Mouse (Mus musculus) neural tube, embryonic 15.5 days (tissue): ENCODE measurements around the gene Odf2l. TPM values are rescaled to one million over a fixed set of nuclear protein-coding genes. Genes with fewer than 3 reads are reported as not detected.

Experiments used
- ATAC-seq: fragments of 200-750 bp; cut with Nextera tagmentation; 2 replicates; pipeline ENCODE4 v1.8.0; 2017; ENCODE audit warnings: mild to moderate bottlenecking, moderate TSS enrichment, moderate library complexity; ENCODE audit not compliant: low FRiP score
- H3K27ac ChIP-seq: fragments of 300-500 bp; sonication (generic); replicated peaks from 2 replicates; pipeline ENCODE4 v1.5.1; 2015; ENCODE audit warnings: mild to moderate bottlenecking, inconsistent platforms
- H3K27me3 ChIP-seq: fragments of 300-500 bp; sonication (generic); replicated peaks from 2 replicates; pipeline ENCODE4 v1.6.1; 2015; ENCODE audit warnings: inconsistent platforms
- H3K36me3 ChIP-seq: fragments of 300-500 bp; sonication (generic); 2 replicates; pipeline ENCODE4 v1.6.1; 2015; ENCODE audit warnings: inconsistent platforms
- H3K4me1 ChIP-seq: fragments of 300-500 bp; sonication (generic); 2 replicates; pipeline ENCODE4 v1.6.1; 2015; ENCODE audit warnings: inconsistent platforms
- H3K4me2 ChIP-seq: fragments of 300-500 bp; sonication (generic); 2 replicates; pipeline ENCODE4 v1.6.1; 2015; ENCODE audit warnings: inconsistent platforms, mild to moderate bottlenecking, moderate library complexity
- H3K4me3 ChIP-seq: fragments of 300-500 bp; sonication (generic); replicated peaks from 2 replicates; pipeline ENCODE4 v1.5.1; 2015; ENCODE audit warnings: mild to moderate bottlenecking, inconsistent platforms
- H3K9ac ChIP-seq: fragments of 300-500 bp; sonication (generic); replicated peaks from 2 replicates; pipeline ENCODE4 v1.6.1; 2015; ENCODE audit warnings: mild to moderate bottlenecking, inconsistent platforms
- H3K9me3 ChIP-seq: fragments of 300-500 bp; sonication (generic); replicated peaks from 2 replicates; pipeline ENCODE4 v1.6.1; 2016; ENCODE audit warnings: inconsistent platforms
- WGBS: fragments of 180-500 bp; shearing (Covaris S2); methylation state at CpG from one replicate; pipeline ENCODE4 v1.1.7; 2015; ENCODE audit warnings: mixed read lengths; 5-methylcytosine and 5-hydroxymethylcytosine counted together
- polyA plus RNA-seq: library from polyadenylated mRNA; unstranded; fragments of >200 nt; fragmentation: Nextera tagmentation; extraction: Ambion mirVana; gene quantifications from 2 replicates; pipeline ENCODE4 v1.2.1, GENCODE M21; 2015

Odf2l gene
- polyA plus RNA-seq, 1 experiment from 2014 or later: 10.2 TPM

GRCm38 (mm10) chr3:145143856-145144255 lies 25.5 kb downstream of the Odf2l start:
- H3K27me3 ChIP-seq: no peaks in the 10 kb centered on the region
- no peak overlapping the region for H3K9ac ChIP-seq
- H3K9me3 ChIP-seq: no peaks in the 10 kb centered on the region
- 91% methylated on average over 10 of the region's 10 CpGs for WGBS
- no peak overlapping the region for H3K27ac ChIP-seq
- ATAC-seq: no peak
- no peaks in the 10 kb centered on the region for H3K4me1 ChIP-seq
- H3K4me2 ChIP-seq: no peak overlapping the region
- H3K4me3 ChIP-seq: no peak overlapping the region
- peaks cover 8% of the 10 kb centered on the region; the same call in 1 of the 2 replicates for H3K36me3 ChIP-seq

GRCm38 (mm10) chr3:145146871-145147270 lies 28.5 kb downstream of the Odf2l start:
- Histone ChIP-seq H3K4me2 (no peak overlapping the region), H3K9ac (no peak overlapping the region), H3K27ac (no peak overlapping the region), H3K4me3 (no peak overlapping the region), H3K9me3 (no peaks in the 10 kb centered on the region), H3K36me3 (peaks cover 11% of the 10 kb centered on the region; the same call in 1 of the 2 replicates), H3K27me3 (no peaks in the 10 kb centered on the region), H3K4me1 (no peaks in the 10 kb centered on the region)
- ATAC-seq: no peak
- 87% methylated on average over 9 of the region's 9 CpGs for WGBS

DNA sequence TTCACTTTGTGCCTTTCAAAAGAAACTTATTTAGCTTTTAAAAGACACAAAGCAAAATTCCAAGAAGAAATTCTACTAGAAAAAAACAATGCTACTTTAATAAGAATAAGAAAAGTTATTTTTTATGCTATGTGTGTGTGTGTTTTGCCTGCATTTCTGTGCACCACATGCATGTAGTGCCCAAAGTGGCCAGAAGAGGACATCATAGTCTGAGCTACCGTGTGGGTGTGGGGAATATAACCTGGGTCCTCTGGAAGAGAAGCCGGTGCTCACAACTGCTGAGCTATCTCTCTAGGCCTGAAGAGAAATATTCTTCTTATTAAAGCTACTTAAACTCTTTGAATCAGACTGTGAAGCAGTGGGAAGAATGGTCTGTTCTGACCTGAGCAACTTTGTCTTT lies 29.1 kb downstream of the Odf2l start:
- H3K27me3 ChIP-seq: no peaks in the 10 kb centered on the region
- peaks cover 11% of the 10 kb centered on the region; the same call in 1 of the 2 replicates for H3K36me3 ChIP-seq
- no peak overlapping the region for H3K4me3 ChIP-seq
- no peak overlapping the region for H3K27ac ChIP-seq
- H3K4me2 ChIP-seq: no peak overlapping the region
- no peaks in the 10 kb centered on the region for H3K4me1 ChIP-seq
- WGBS: 85% methylated on average over 2 of the region's 2 CpGs
- no peak overlapping the region for H3K9ac ChIP-seq
- H3K9me3 ChIP-seq: no peaks in the 10 kb centered on the region
- no peak for ATAC-seq

- H3K4me1 ChIP-seq: no peaks in the 10 kb centered on the region
- H3K4me2 ChIP-seq: no peak overlapping the region
- no peak overlapping the region for H3K27ac ChIP-seq
- no peak overlapping the region for H3K9ac ChIP-seq
- no peaks in the 10 kb centered on the region for H3K9me3 ChIP-seq
- no peak for ATAC-seq
- H3K4me3 ChIP-seq: no peak overlapping the region
- peaks cover 11% of the 10 kb centered on the region; the same call in 1 of the 2 replicates for H3K36me3 ChIP-seq
- no peaks in the 10 kb centered on the region for H3K27me3 ChIP-seq
Measured at GRCm38 (mm10) chr3:145147952-145148351, 29.6 kb downstream of the Odf2l start.

- no peaks in the 10 kb centered on the region for H3K4me1 ChIP-seq
- H3K9ac ChIP-seq: no peak overlapping the region
- no peak overlapping the region for H3K4me2 ChIP-seq
- H3K4me3 ChIP-seq: no peak overlapping the region
- H3K27ac ChIP-seq: no peak overlapping the region
- 94% methylated on average over 7 of the region's 7 CpGs for WGBS
- H3K9me3 ChIP-seq: no peaks in the 10 kb centered on the region
- H3K36me3 ChIP-seq: peaks cover 18% of the 10 kb centered on the region; the same call in 1 of the 2 replicates
- no peaks in the 10 kb centered on the region for H3K27me3 ChIP-seq
- ATAC-seq: no peak
Measured at GRCm38 (mm10) chr3:145151092-145151491, 32.7 kb downstream of the Odf2l start.

- WGBS: 56% methylated on average over 7 of the region's 7 CpGs
- H3K4me1 ChIP-seq: no peaks in the 10 kb centered on the region
- H3K9me3 ChIP-seq: no peaks in the 10 kb centered on the region
- H3K4me2 ChIP-seq: no peak overlapping the region
- ATAC-seq: no peak
- peaks cover 14% of the 10 kb centered on the region; the same call in 1 of the 2 replicates for H3K36me3 ChIP-seq
- no peak overlapping the region for H3K9ac ChIP-seq
- H3K4me3 ChIP-seq: no peak overlapping the region
- H3K27me3 ChIP-seq: no peaks in the 10 kb centered on the region
- H3K27ac ChIP-seq: no peak overlapping the region
Measured at GRCm38 (mm10) chr3:145151933-145152332, 33.5 kb downstream of the Odf2l start.

DNA sequence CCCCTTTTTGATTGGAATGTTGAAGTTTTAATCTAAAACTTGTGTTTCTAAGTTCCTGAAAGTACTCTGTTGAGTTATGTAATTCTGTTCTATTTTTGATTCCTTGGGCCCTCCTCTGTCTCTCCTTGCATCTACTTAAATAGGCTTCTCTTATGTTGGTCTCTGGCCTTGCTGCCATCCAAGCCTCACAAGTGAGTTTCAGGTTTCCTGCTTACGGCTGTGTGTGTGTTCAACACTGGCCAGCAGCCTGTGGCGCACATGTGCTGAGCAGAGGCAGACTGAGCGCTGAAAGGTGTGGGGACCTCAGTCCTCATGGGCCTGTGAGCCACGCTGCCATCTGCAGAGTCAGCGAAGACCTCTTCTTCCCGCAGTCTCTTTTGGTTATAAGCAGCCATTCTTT lies 38.5 kb downstream of the Odf2l start:
- WGBS: 91% methylated on average over 6 of the region's 6 CpGs
- no peak overlapping the region for H3K4me2 ChIP-seq
- H3K27me3 ChIP-seq: no peaks in the 10 kb centered on the region
- no peak overlapping the region for H3K4me3 ChIP-seq
- ATAC-seq: no peak
- H3K36me3 ChIP-seq: 0 out of 2 replicates have a peak, but pooled peaks cover 7% of the 10 kb centered on the region
- no peaks in the 10 kb centered on the region for H3K4me1 ChIP-seq
- no peaks in the 10 kb centered on the region for H3K9me3 ChIP-seq
- no peak overlapping the region for H3K27ac ChIP-seq
- H3K9ac ChIP-seq: no peak overlapping the region

DNA sequence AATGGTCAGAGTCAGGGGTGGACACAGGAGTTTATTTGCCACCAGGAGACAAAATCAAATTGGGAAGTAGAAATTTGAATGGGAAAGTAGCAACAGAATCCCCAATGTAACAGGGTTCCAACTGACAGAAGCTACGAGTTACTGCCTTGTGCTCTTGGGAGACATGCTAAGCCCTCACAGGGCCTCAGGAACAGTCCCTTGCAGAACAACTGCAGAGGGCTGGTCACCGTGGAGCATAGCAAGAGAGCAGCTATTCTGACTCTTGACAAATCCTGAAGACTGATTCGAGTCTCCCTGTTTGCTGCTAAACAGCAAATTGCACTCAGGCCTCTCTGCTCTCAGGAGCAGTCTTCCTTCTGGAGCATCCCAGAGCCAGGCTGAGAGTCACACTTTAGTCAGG lies 40.1 kb downstream of the Odf2l start:
- H3K4me2 ChIP-seq: no peak overlapping the region
- no peak overlapping the region for H3K4me3 ChIP-seq
- no peaks in the 10 kb centered on the region for H3K9me3 ChIP-seq
- 0 out of 2 replicates have a peak, but pooled peaks cover 7% of the 10 kb centered on the region for H3K36me3 ChIP-seq
- H3K4me1 ChIP-seq: no peaks in the 10 kb centered on the region
- H3K27me3 ChIP-seq: no peaks in the 10 kb centered on the region
- no peak overlapping the region for H3K27ac ChIP-seq
- ATAC-seq: no peak
- H3K9ac ChIP-seq: no peak overlapping the region
- WGBS: 88% methylated on average over 3 of the region's 3 CpGs

GRCm38 (mm10) chr3:145166741-145167140 lies 48.4 kb downstream of the Odf2l start:
- Histone ChIP-seq H3K9me3 (no peaks in the 10 kb centered on the region), H3K4me2 (no peak overlapping the region), H3K27ac (no peak overlapping the region), H3K27me3 (no peaks in the 10 kb centered on the region), H3K4me1 (no peaks in the 10 kb centered on the region), H3K9ac (no peak overlapping the region), H3K36me3 (no peaks in the 10 kb centered on the region), H3K4me3 (no peak overlapping the region)
- WGBS: 99% methylated on average over 11 of the region's 11 CpGs
- no peak for ATAC-seq

DNA sequence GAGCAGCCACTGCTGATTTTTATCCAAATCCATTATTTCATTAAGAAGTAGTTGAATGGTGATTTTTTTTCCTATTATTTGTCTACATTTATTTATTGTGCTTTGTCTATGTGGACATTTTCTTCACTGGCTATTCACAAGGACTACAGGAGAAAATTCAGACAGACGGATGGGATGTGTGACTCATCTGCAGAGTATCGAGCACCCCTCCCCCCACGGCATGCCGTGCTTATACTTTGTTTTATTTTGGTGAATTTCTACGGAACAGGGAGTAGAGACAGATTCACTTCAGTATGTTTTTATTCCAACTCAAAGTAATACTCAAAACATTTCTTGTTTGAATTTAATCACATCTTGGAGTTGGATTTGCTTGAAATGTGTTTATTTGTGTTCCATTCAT lies 49.4 kb downstream of the Odf2l start:
- no peaks in the 10 kb centered on the region for H3K36me3 ChIP-seq
- ATAC-seq: no peak
- no peaks in the 10 kb centered on the region for H3K9me3 ChIP-seq
- H3K27me3 ChIP-seq: no peaks in the 10 kb centered on the region
- H3K27ac ChIP-seq: no peak overlapping the region
- no peak overlapping the region for H3K9ac ChIP-seq
- 86% methylated on average over 5 of the region's 5 CpGs for WGBS
- no peaks in the 10 kb centered on the region for H3K4me1 ChIP-seq
- H3K4me2 ChIP-seq: no peak overlapping the region
- no peak overlapping the region for H3K4me3 ChIP-seq

DNA sequence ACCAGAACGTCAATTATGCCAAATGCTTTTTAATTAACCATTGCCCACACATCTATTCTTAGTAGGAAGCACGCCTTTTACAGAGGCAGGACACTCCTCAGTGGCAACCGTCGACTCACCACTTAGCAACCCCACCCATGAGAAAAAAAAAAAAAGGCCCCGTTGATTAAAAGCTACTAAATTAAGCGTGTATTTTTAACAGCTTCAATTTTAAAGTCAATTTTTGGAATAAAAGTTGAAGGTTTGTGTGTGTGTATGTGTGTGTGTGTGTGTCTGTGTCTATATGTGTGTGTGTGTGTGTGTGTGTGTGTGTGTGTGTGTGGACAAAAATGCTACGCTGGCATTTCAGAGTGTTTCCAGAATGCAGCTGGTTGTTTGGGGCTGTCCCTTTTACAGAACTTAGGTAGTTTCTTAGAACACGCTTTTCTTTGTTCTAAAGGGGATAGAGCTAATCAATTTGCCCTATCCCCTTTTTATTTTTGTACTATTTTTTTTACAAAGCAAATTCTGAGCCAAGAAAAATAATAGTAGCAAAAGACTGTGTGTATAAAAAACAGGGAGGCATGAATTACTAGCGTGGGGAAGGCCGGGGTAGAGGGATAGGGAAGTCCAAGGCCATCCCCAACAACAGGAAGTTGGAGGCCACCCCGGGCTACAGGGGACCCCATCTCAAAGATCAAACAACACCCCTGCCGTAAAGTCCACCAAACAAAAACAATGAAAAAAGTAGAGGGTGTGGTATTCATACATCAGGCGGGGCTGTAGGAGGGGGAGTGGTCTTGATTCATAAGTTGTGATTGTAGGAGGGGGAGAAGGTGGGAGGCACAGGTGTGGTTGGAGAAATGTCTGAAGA lies 50.7 kb downstream of the Odf2l start:
- no peak for ATAC-seq
- Histone ChIP-seq H3K4me3 (no peak overlapping the region), H3K27me3 (no peaks in the 10 kb centered on the region), H3K4me1 (no peaks in the 10 kb centered on the region), H3K4me2 (no peak overlapping the region), H3K9me3 (no peaks in the 10 kb centered on the region), H3K27ac (no peak overlapping the region), H3K36me3 (no peaks in the 10 kb centered on the region), H3K9ac (no peak overlapping the region)
- 70% methylated on average over 13 of the region's 13 CpGs for WGBS

DNA sequence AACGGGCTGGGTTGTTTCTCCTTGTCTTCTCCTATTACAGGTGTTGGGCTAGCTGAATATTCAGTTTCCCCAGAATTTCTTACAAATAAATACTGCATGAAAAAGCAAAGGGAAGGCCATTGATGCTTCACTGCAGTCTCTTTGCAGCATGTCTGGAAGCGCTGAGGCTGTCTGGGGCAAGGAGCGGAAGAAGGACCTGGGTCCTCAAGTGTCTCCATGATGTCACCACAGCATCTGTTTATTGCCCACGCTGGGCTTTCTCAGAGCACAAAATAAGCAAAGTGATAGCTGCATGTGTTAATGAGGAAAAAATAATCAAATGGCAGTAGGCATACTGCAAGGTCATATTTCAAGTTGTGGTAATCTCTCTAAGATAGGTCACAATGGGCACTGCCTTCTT lies 51.6 kb downstream of the Odf2l start:
- ATAC-seq: no peak
- Histone ChIP-seq H3K4me2 (no peak overlapping the region), H3K36me3 (no peaks in the 10 kb centered on the region), H3K4me1 (no peaks in the 10 kb centered on the region), H3K9me3 (no peaks in the 10 kb centered on the region), H3K4me3 (no peak overlapping the region), H3K9ac (no peak overlapping the region), H3K27me3 (no peaks in the 10 kb centered on the region), H3K27ac (no peak overlapping the region)
- 96% methylated on average over 4 of the region's 4 CpGs for WGBS
